Mouse (Mus musculus): ENCODE data around the gene Ccnq.

Gene Ccnq

GRCm38 (mm10) chr11:78750885-78751842 lies at the start of gene Ccnq:
Gene Ccnq, minus strand, starts transcription at chr11:78751729.
- CTCF ChIA-PET, result interaction anchor here (0.6 to 0.7 kb wide), 3 partner anchors 17 to 75 kb away, joined by 3 to 17 read pairs (median 4); partner anchors contain the start of gene Lyrm9

DNA sequence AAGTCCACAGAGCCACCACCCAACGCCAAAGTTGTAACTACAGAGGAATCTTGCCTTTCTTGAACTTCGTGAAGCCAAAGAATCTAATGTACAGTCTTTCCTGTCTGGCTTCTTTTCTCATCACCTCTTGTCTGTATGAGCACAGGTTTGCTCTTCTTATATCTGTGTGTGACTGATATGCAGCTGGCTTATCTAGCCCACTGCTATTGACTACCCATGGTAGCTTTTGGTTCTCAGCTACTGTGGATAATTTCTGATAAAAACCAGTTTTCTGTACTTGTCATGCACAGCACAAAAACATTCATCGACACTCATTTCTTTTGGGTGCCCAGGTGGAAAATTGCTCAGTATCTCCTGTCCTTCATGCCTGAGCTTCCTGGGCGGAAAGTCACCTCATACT lies 49.6 kb upstream of the Ccnq start:
- CTCF ChIA-PET, result no interaction called here

DNA sequence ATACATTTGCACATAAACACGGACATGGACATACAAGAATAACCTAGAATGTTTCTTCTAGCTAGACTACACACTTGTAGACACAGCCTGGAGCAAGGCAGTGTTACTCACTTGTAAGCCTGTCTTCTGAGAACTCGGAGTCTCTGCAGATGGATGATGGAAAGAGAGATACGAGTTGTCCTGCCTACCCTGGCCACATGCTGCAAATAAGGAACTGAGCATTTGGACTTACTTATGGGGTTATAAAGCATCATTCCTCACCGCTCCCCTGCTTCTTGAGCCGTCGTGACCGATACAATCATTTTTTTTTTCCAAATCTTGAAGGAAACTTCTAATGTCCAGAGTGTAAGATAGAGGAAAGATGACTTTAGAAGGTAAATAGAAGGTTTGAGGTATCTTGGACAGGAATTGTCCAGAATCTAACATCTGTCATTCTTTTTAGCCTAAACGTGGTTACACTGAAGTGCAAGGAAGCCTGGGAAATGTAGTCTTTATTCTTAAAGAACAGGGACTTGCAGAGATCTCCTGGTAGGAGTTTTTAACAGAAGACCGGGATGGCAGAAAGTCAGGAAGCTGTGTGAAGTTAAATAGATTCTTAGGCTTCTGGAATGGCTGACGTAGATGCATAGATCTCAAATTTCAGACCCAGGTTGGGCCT lies 44.7 kb upstream of the Ccnq start:
- CTCF ChIA-PET, result no interaction called here

DNA sequence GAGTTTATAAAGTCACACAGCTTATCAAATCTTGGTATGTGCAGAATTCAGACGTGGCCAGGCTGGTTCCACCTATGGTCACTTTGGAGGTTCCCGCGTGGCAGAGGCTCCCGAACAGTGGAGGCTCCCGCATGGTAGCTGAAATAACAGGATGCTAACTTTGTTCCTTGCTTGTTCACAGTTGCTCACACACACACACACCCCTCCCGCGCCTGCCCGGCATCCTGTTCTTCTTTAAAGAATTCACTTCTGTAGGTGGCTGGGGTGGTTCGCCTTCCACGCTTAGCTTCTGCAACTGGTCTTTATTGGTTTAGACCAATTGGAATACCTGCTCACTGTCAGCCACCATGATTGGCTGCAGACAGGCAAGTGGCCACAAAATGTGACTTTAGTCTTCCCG lies 41.6 kb upstream of the Ccnq start:
- CTCF ChIA-PET, result interaction anchor here (0.5 to 0.8 kb wide), 2 partner anchors 42 to 235 kb away, joined by 3 to 5 read pairs; no protein-coding TSS in a partner anchor

DNA sequence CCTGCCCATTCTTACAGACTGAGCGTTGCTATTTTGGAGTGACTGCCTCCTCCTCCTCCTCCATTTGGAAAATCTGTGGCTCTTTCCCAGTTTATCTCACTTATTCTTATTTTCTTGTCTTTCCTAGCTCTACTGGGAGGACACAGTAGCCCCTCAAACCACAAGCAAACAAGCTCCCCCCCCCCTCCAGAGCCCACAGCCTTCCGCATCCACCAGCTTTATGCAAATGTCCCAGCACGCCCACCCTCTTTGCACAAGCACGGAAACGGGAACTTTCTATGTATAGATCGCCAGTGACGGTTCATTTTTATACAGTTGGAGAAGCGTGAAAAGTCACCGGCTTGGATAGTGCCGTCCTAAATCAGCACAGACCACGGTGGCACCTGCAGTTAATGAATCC lies 40.9 kb upstream of the Ccnq start:
- CTCF ChIA-PET, result interaction anchor here (0.8 kb wide), 1 partner anchor 41 kb away, joined by 3 read pairs; no protein-coding TSS in a partner anchor

DNA sequence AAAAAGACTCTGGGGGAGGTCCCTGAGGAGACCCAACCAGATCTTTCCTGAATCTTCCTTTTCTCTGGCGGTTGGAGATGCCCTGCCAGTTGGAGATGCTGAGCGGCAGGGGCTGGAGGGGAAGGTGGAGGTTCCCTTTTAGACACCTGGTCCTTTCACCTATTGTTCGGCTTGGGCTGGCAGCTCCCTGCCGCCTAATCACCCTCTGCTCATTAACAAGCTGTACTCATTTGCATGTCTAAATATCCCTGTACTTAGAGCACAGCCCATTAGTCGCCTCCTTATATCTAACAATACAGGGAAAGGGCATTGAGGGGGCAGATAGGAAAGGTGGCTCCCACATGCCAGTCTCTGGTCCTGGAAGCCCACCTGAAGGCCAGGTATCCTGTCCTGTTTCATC lies 40.5 kb upstream of the Ccnq start:
- CTCF ChIA-PET, result no interaction called here

DNA sequence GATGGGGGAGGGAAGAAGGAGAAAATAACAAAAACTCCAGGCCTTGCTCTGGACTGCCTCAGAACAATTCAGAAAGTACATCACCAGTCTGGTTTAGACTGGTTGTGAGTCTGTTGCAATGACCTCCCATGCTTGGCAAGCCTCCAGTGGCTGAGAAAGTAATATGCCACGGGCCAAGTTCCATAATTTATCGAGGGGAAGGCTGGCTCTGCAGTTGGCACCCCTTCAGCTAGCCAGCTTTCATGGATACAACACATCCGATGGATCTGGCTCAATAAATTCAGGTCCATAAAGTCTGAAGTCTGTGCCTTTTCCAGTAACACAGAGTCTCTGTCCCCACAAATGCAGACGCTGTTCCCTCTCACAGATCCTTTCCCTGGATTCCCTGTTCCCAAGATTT lies 40.1 kb upstream of the Ccnq start:
- CTCF ChIA-PET, result no interaction called here

GRCm38 (mm10) chr11:78789370-78790060 lies 38.0 kb upstream of the Ccnq start:
- CTCF ChIA-PET, result no interaction called here

- CTCF ChIA-PET, result no interaction called here
Measured at GRCm38 (mm10) chr11:78786013-78786431, 34.5 kb upstream of the Ccnq start.

DNA sequence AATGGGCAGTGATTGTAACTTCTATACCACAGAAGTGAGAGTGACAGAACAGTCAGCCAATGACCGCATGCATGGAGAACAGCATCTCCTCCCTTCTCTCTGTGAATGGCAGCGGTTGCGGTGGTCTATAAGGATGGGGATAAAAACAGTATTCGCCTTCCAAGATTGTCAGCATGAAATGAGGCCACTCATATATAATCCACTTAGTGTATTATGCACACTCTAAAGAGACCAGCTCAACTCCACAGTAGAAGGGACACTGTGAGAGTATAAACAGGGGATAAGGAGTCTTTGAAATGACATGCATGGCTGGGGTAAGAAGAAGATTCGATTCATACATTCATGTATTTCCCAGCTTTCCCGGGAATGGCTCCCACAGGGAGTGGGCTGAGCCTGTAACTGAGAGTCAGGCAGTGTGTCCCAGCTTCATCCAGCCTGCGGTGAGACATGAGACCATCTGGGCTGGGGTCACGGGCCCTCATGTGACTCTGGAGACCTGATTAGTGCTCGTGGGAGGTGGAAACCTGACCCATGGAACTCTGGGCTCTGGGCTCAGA lies 31.3 kb upstream of the Ccnq start:
- CTCF ChIA-PET, result no interaction called here

GRCm38 (mm10) chr11:78782326-78782725 lies 30.8 kb upstream of the Ccnq start:
- CTCF ChIA-PET, result no interaction called here

DNA sequence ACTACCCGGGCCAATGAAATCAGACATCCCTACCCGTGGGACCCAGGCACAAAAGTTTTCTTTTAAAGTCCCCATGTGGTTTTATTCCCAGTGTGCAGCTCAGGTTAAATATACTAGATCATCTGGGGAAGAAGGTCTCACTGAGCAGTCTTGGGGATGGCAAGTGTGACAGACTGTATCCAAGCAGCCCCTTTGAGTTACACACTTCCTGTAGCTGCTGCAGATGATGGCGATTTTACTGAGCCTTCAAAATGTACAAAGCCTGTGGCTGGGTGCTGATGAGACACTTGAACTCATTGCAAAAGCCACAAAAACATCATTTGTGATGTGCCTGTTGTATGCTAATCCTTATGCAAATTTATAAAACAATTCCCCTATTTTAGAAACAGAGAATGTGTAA lies 29.0 kb upstream of the Ccnq start:
- CTCF ChIA-PET, result interaction anchor here (0.7 kb wide), 1 partner anchor 159 kb away, joined by 3 read pairs; no protein-coding TSS in a partner anchor

GRCm38 (mm10) chr11:78780002-78780401 lies 28.5 kb upstream of the Ccnq start:
- CTCF ChIA-PET, result no interaction called here

DNA sequence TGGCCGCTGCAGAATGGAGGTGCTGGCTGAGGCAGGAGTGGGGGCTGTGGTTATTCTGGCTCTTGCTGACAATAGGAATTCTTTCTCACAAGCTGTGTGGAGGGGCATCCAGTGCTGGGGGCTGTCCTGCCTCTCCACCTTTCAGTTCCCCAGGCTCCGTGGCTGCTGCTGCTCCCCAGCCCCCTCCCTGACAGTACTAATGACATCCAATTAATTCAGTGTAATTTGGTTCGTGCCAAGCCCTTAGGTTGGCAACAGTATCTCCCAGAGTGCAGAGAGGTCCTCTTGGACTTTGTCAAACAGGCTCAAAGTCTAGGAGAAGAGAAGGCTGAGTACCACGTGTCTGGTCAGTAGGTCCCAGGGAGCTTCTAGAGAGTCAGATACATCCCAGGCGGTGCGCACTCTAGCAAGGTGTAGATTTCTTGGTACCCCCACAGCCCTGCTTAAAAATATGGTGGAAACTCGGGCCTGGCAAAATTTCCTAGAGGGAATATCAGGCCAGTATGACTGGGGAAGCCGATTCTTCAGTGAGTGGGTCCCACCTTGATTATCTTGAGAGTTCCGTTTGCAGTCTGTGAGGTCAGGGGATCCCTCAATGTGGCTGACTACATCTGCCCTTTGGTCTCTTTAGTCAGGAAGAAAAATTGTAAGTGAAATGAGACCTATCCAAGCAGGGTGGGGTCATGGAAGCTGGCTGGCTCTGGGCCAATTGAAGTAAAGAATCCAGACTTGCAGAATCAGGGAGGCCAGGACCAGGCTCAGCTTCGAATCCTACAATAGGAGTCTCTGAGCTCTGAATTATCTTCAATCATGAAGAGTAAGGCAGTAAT lies 26.5 kb upstream of the Ccnq start:
- CTCF ChIA-PET, result no interaction called here

- CTCF ChIA-PET, result no interaction called here
Measured at GRCm38 (mm10) chr11:78771751-78772283, 20.3 kb upstream of the Ccnq start.

DNA sequence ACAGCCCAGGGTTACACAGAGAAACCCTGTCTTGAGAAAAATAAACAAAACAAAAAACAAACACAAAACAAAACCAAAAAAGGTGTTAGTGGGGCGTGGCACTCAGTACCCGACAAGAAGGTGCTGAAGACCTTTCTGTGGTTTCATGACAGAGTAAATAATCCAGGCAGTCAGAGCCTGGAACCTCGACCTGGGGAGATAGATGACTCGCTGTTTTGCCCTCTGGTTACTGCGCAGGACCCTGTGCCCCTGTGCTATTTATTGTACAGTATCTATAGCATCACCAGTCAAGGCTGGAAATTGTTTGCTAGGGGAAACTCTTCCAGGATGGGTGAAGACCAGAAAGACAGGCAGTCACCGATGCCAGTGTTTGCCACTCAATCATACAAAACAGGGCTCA lies 18.9 kb upstream of the Ccnq start:
- CTCF ChIA-PET, result no interaction called here

- CTCF ChIA-PET, result no interaction called here
Measured at GRCm38 (mm10) chr11:78768778-78769177, 17.2 kb upstream of the Ccnq start.

DNA sequence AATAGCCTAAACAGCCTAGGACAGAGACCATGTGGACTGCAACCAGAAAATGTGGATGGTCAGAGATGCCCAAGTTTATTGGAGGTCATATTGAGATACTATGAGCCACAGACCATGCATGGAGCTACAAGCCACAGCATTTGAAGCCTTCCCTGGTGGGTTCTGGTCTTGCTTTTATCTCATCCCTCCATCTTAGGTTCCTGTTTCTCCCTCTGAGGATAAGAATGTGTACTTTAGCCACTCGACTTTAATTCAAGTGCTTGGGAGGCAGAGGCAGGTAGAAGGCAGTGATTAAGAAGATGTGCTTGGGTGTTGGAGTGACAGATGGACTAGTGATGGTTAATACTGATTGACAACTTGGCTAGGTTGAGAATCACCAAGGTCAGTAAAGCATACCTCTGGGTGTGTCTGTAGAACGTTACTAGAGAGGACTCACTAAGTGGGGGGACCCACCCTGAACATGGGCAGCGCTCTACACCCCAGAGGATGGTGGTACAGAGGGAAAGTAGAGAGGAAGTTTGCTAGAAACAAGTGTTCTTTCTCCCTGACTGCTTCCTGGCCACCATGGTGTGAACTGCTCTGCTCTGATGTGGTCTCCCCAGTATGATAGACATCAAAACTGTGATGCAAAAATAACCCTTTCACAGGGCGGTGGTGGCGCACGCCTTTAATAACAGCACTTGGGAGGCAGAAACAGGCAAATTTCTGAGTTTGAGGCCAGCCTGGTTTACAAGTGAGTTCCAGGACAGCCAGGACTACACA lies 14.7 kb upstream of the Ccnq start:
- CTCF ChIA-PET, result no interaction called here

DNA sequence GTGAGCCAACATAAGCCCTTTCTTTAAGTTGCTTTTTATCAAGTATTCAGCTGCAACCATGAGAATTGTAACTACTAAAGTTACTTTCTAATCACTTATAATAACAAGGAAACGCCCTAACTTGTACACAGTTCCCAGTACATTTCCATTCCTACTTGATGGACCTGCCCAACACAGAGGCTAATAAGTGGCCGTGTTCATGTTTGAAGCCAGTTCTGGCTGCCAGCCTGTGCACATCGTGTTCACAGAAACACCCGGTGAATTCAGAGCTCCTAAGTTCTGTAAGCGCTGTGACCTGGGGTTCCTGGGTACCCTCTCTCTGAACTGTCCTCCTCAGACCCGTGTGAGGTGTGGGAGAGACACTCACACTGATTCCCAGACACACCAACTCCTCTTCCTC lies 13.3 kb upstream of the Ccnq start:
- CTCF ChIA-PET, result no interaction called here

DNA sequence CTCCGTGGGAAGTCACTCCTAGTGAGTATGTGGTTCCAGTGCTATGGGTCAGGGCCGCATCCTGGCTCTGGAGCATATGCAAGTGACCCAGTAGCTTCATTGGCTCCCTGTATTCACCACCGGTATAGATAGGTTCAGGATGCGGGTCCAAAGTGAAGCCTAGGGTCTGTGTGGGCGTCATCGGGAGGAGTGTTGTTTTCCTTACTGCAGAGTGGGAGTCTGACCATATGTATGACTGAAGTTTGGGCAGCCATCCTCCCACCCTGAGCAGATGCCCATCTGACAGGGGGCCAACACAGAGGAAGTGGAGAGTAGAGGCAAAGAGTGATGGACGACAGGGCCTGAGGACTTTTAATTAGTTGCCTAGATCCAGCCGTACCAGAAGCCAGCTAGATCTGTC lies 12.8 kb upstream of the Ccnq start:
- CTCF ChIA-PET, result no interaction called here
